Mouse (Mus musculus) retina, postnatal 7 days (tissue): Measurements from ENCODE around the gene Adgrg5.

ENCODE experiments used
- DNase-seq: peaks from one replicate; pipeline ENCODE4 v3.0.0-alpha.2; 2012; ENCODE audit warnings: low read depth, low spot score

The Adgrg5 gene

GRCm38 (mm10) chr8:94967554-94967953, 44.1 kb downstream of the Adgrg5 start:
- no peak for DNase-seq

GRCm38 (mm10) chr8:94973270-94973669, 49.8 kb downstream of the Adgrg5 start:
- DNase-seq, result no peak

GRCm38 (mm10) chr8:94973786-94974185, 50.3 kb downstream of the Adgrg5 start:
- no peak for DNase-seq

GRCm38 (mm10) chr8:94974467-94975165, 51.1 kb downstream of the Adgrg5 start, which contains the start of gene Adgrg1:
TSS of gene Adgrg1 (plus strand) at chr8:94974751.
- DNase-seq, result no peak

GRCm38 (mm10) chr8:94976651-94977417, 53.3 kb downstream of the Adgrg5 start:
- DNase-seq, result no peak

- DNase-seq, result no peak
These were observed 54.6 kb downstream of the Adgrg5 start for GRCm38 (mm10) chr8:94978131-94978530.

- no peak for DNase-seq
These were observed 55.3 kb downstream of the Adgrg5 start for GRCm38 (mm10) chr8:94978593-94979319.

- DNase-seq, result no peak
These were observed 56.7 kb downstream of the Adgrg5 start for GRCm38 (mm10) chr8:94980176-94980575.

GRCm38 (mm10) chr8:94980976-94981375, 57.5 kb downstream of the Adgrg5 start:
- DNase-seq, result no peak

GRCm38 (mm10) chr8:94981848-94982247, 58.4 kb downstream of the Adgrg5 start:
- no peak for DNase-seq

GRCm38 (mm10) chr8:94983146-94983545, 59.7 kb downstream of the Adgrg5 start:
- no peak for DNase-seq

GRCm38 (mm10) chr8:94983881-94984516, 60.5 kb downstream of the Adgrg5 start:
- no peak for DNase-seq

GRCm38 (mm10) chr8:94985023-94985422, 61.5 kb downstream of the Adgrg5 start:
- DNase-seq, result no peak

GRCm38 (mm10) chr8:94986676-94987075, 63.2 kb downstream of the Adgrg5 start:
- peak; percentile 33 for DNase-seq

- no peak for DNase-seq
These were observed 64.1 kb downstream of the Adgrg5 start for GRCm38 (mm10) chr8:94987553-94987952.

GRCm38 (mm10) chr8:94988619-94989018, 65.1 kb downstream of the Adgrg5 start:
- DNase-seq, result no peak

- DNase-seq, result no peak
These were observed 66.2 kb downstream of the Adgrg5 start for GRCm38 (mm10) chr8:94989711-94990110.

- no peak for DNase-seq
These were observed 67.3 kb downstream of the Adgrg5 start for GRCm38 (mm10) chr8:94990598-94991453.

- DNase-seq, result no peak
These were observed 68.0 kb downstream of the Adgrg5 start for GRCm38 (mm10) chr8:94991454-94991994.

- DNase-seq, result no peak
These were observed 68.5 kb downstream of the Adgrg5 start for GRCm38 (mm10) chr8:94992010-94992409.

GRCm38 (mm10) chr8:94992534-94992933, 69.0 kb downstream of the Adgrg5 start:
- no peak for DNase-seq
